Mouse (Mus musculus) ES-E14 (cell line): ENCODE results near the gene Gprc5a. TPM values are rescaled to one million over a fixed set of nuclear protein-coding genes. Genes with fewer than 3 reads are reported as not detected.

Experiments used
- DNase-seq: peaks from one replicate; pipeline ENCODE4 v3.0.0-alpha.2; 2013; ENCODE audit warnings: low read depth, low spot score
- H3K27ac ChIP-seq: 2 replicates; pipeline ENCODE4 v1.5.1; 2012; ENCODE audit warnings: low read depth, mild to moderate bottlenecking, low read length, moderate library complexity, mixed read lengths; ENCODE audit not compliant: poor library complexity, insufficient read depth, severe bottlenecking
- H3K36me3 ChIP-seq: 2 replicates; pipeline ENCODE4 v1.6.1; 2012; ENCODE audit warnings: mild to moderate bottlenecking, low read length, moderate library complexity, mixed read lengths; ENCODE audit not compliant: control insufficient read depth, poor library complexity, insufficient read depth, severe bottlenecking
- H3K4me1 ChIP-seq, 2 experiments: fragments of 150-350 bp in 1 of 2; sonication (generic) in 1 of 2; 2 replicates each; pipeline ENCODE4 v1.6.1; 2012; ENCODE audit warnings: low read length in 2 of 2, mild to moderate bottlenecking in 1 of 2, mixed read lengths in 1 of 2; ENCODE audit not compliant: control insufficient read depth in 2 of 2, insufficient read depth in 2 of 2, poor library complexity in 1 of 2
- H3K4me3 ChIP-seq, 2 experiments: fragments of 150-350 bp in 1 of 2; sonication (generic) in 1 of 2; 2 replicates each; pipeline ENCODE4 v1.5.1; 2012; ENCODE audit warnings: low read length in 2 of 2, low read depth in 1 of 2, mild to moderate bottlenecking in 1 of 2, mixed read lengths in 1 of 2; ENCODE audit not compliant: insufficient read depth in 1 of 2, poor library complexity in 1 of 2, severe bottlenecking in 1 of 2
- H3K9ac ChIP-seq: 2 replicates; pipeline ENCODE4 v1.6.1; 2012; ENCODE audit warnings: low read depth, mild to moderate bottlenecking, low read length, mixed read lengths; ENCODE audit not compliant: poor library complexity, insufficient read depth, severe bottlenecking
- H3K9me3 ChIP-seq: fragments of 150-350 bp; sonication (generic); 2 replicates; pipeline ENCODE4 v1.6.1; 2012; ENCODE audit warnings: low read depth, mild to moderate bottlenecking, low read length; ENCODE audit not compliant: control insufficient read depth, insufficient read depth
- CHD2 ChIP-seq: IDR thresholded peaks from 2 replicates; pipeline ENCODE4 v1.6.1; 2014; ENCODE audit warnings: mild to moderate bottlenecking, low read depth, low read length, inconsistent platforms
- HCFC1 ChIP-seq: IDR thresholded peaks from 2 replicates; pipeline ENCODE4 v1.6.1; 2012; ENCODE audit warnings: low read length, inconsistent platforms, borderline replicate concordance; ENCODE audit not compliant: insufficient read depth
- MAFK ChIP-seq: IDR thresholded peaks from 2 replicates; pipeline ENCODE4 v1.6.1; 2014; ENCODE audit warnings: mild to moderate bottlenecking, low read depth, low read length, inconsistent platforms; ENCODE audit not compliant: insufficient read depth
- ZC3H11A ChIP-seq: IDR thresholded peaks from 2 replicates; pipeline ENCODE4 v1.6.1; 2012; ENCODE audit warnings: low read depth, mild to moderate bottlenecking, inconsistent platforms, low read length, borderline replicate concordance
- ZNF384 ChIP-seq: IDR thresholded peaks from 2 replicates; pipeline ENCODE4 v1.6.1; 2012; ENCODE audit warnings: low read depth, low read length, inconsistent platforms
- in situ Hi-C, 2 experiments: fragments of 600-800 bp; cut with MboI; formaldehyde crosslinking; loops; one replicate each; pipeline ENCODE4 v1.15.1; 2025; ENCODE audit warnings: low sequenced_read_pairs in 2 of 2, inconsistent platforms in 1 of 2; ENCODE audit not compliant: unreplicated experiment in 2 of 2
- total RNA-seq: library from RNA; depleted of rRNA; stranded (reverse); fragments of 300-350 nt; gene quantifications from 2 replicates; pipeline ENCODE4 v1.2.3, GENCODE M21; 2012

Gene Gprc5a
- total RNA-seq, 1 experiment = 10.6 TPM

GRCm38 (mm10) chr6:135087721-135088451 is 22.4 kb downstream of the Gprc5a start:
- Histone ChIP-seq H3K4me3 (no peak overlapping the region), H3K9ac (no peak overlapping the region), H3K36me3 (no peaks in the 10 kb centered on the region), H3K9me3 (no peaks in the 10 kb centered on the region), H3K27ac (no peak overlapping the region), H3K4me1 (0 out of 4 replicates have a peak, but pooled peaks cover 0 to 2% of the 10 kb centered on the region in 2 experiments)
- in situ Hi-C loops = no loop called here
- TF ChIP-seq ZC3H11A (peak; percentile 97), ZNF384 (peak; percentile 66), HCFC1 (no peak)
- DNase-seq = peak; percentile 87

- no peak overlapping the region for H3K4me3 ChIP-seq
- H3K9ac ChIP-seq = no peak overlapping the region
- DNase-seq = no peak
- no peak for TF ChIP-seq HCFC1
- TF ChIP-seq CHD2 = no peak
- no peak for TF ChIP-seq MAFK
- no peak for TF ChIP-seq ZNF384
- no peak for TF ChIP-seq ZC3H11A
- no peaks in the 10 kb centered on the region for H3K9me3 ChIP-seq
- in situ Hi-C loops = loop anchor here (5.0 to 10.0 kb wide), 2 partner anchors 48 to 315 kb away; no protein-coding TSS in a partner anchor
- H3K4me1 ChIP-seq = 0 out of 4 replicates have a peak, but pooled peaks cover 0 to 2% of the 10 kb centered on the region in 2 experiments
- no peak overlapping the region for H3K27ac ChIP-seq
- H3K36me3 ChIP-seq = no peaks in the 10 kb centered on the region
These were observed 24.3 kb downstream of the Gprc5a start for GRCm38 (mm10) chr6:135089786-135090185.

GRCm38 (mm10) chr6:135090661-135091060 is 25.2 kb downstream of the Gprc5a start:
- H3K27ac ChIP-seq = no peak overlapping the region
- 0 out of 4 replicates have a peak, but pooled peaks cover 0 to 2% of the 10 kb centered on the region in 2 experiments for H3K4me1 ChIP-seq
- in situ Hi-C loops = loop anchor here (5.0 to 10.0 kb wide), 2 partner anchors 47 to 314 kb away; no protein-coding TSS in a partner anchor
- no peak overlapping the region for H3K9ac ChIP-seq
- no peak for DNase-seq
- TF ChIP-seq ZNF384 = no peak
- no peaks in the 10 kb centered on the region for H3K36me3 ChIP-seq
- H3K4me3 ChIP-seq = no peak overlapping the region
- H3K9me3 ChIP-seq = no peaks in the 10 kb centered on the region

- Histone ChIP-seq H3K4me3 (no peak overlapping the region), H3K4me1 (no peaks in the 10 kb centered on the region), H3K27ac (no peak overlapping the region), H3K9ac (no peak overlapping the region), H3K36me3 (no peaks in the 10 kb centered on the region), H3K9me3 (no peaks in the 10 kb centered on the region)
- no peak for TF ChIP-seq MAFK
- no peak for TF ChIP-seq CHD2
- TF ChIP-seq ZC3H11A = no peak
- no peak for TF ChIP-seq HCFC1
- TF ChIP-seq ZNF384 = no peak
- DNase-seq = no peak
- in situ Hi-C loops = loop anchor here (5.0 to 10.0 kb wide), 2 partner anchors 44 to 312 kb away; no protein-coding TSS in a partner anchor
These were observed 27.5 kb downstream of the Gprc5a start for GRCm38 (mm10) chr6:135092798-135093470.
